Mouse (Mus musculus) ovary, postnatal 14 days (tissue): Measurements from ENCODE around the gene Man2a1.

Experiments
- DNase-seq: peaks from one replicate; pipeline ENCODE4 v3.0.0; 2022; ENCODE audit warnings: low spot score

Man2a1 gene

GRCm38 (mm10) chr17:64630506-64630905, 30.0 kb downstream of the Man2a1 start:
- DNase-seq, result no peak

GRCm38 (mm10) chr17:64637868-64638537, 37.5 kb downstream of the Man2a1 start:
- no peak for DNase-seq

- no peak for DNase-seq
These were observed 40.8 kb downstream of the Man2a1 start for GRCm38 (mm10) chr17:64641376-64641775.

GRCm38 (mm10) chr17:64643644-64644043, 43.1 kb downstream of the Man2a1 start:
- DNase-seq, result no peak

- DNase-seq, result no peak
These were observed 44.5 kb downstream of the Man2a1 start for GRCm38 (mm10) chr17:64644888-64645605.

- no peak for DNase-seq
These were observed 46.9 kb downstream of the Man2a1 start for GRCm38 (mm10) chr17:64647396-64647795.

- no peak for DNase-seq
These were observed 50.2 kb downstream of the Man2a1 start for GRCm38 (mm10) chr17:64650702-64651101.

GRCm38 (mm10) chr17:64653621-64654020, 53.1 kb downstream of the Man2a1 start:
- DNase-seq, result no peak

- DNase-seq, result no peak
These were observed 59.1 kb downstream of the Man2a1 start for GRCm38 (mm10) chr17:64659682-64660081.

- no peak for DNase-seq
These were observed 66.0 kb downstream of the Man2a1 start for GRCm38 (mm10) chr17:64666518-64666917.

GRCm38 (mm10) chr17:64668504-64668903, 68.0 kb downstream of the Man2a1 start:
- no peak for DNase-seq

GRCm38 (mm10) chr17:64674401-64674800, 73.9 kb downstream of the Man2a1 start:
- no peak for DNase-seq

- no peak for DNase-seq
These were observed 74.4 kb downstream of the Man2a1 start for GRCm38 (mm10) chr17:64674980-64675379.

- peak; percentile 14 for DNase-seq
These were observed 76.4 kb downstream of the Man2a1 start for GRCm38 (mm10) chr17:64676735-64677469.

- DNase-seq, result no peak
These were observed 80.9 kb downstream of the Man2a1 start for GRCm38 (mm10) chr17:64681461-64681860.

GRCm38 (mm10) chr17:64681927-64682326, 81.4 kb downstream of the Man2a1 start:
- DNase-seq, result peak; percentile 38

GRCm38 (mm10) chr17:64684088-64684487, 83.6 kb downstream of the Man2a1 start:
- no peak for DNase-seq

GRCm38 (mm10) chr17:64685216-64685903, 84.8 kb downstream of the Man2a1 start:
- peak; percentile 18 for DNase-seq

- no peak for DNase-seq
These were observed 89.1 kb downstream of the Man2a1 start for GRCm38 (mm10) chr17:64689614-64690013.

GRCm38 (mm10) chr17:64697277-64697831, 96.8 kb downstream of the Man2a1 start:
- DNase-seq, result no peak

- no peak for DNase-seq
These were observed 98.0 kb downstream of the Man2a1 start for GRCm38 (mm10) chr17:64698516-64698915.

GRCm38 (mm10) chr17:64703649-64704230, 103.2 kb downstream of the Man2a1 start:
- DNase-seq, result no peak
